Mouse (Mus musculus) thymus, adult 2 months (tissue): ENCODE results near the gene Ints3. TPM values are rescaled to one million over a fixed set of nuclear protein-coding genes. Genes with fewer than 3 reads are reported as not detected.
"Not testable (repeated sequence)": the region's sequence is repeated elsewhere in the genome, so short reads cannot be mapped to it uniquely, and the experiment has no call there.

ENCODE experiments used
- DNase-seq: peaks from one replicate; pipeline ENCODE4 v3.0.0; 2021
- H3K27ac ChIP-seq: fragments of 200-500 bp; 2 replicates; pipeline ENCODE4 v1.5.1; 2012; ENCODE audit warnings: low read length, control low read depth; ENCODE audit not compliant: control insufficient read depth, insufficient read depth
- H3K27me3 ChIP-seq: fragments of 200-500 bp; 2 replicates; pipeline ENCODE4 v1.6.1; 2012; ENCODE audit warnings: mild to moderate bottlenecking, low read length, moderate library complexity, mixed read lengths; ENCODE audit not compliant: control insufficient read depth, insufficient read depth
- H3K36me3 ChIP-seq: fragments of 200-500 bp; 2 replicates; pipeline ENCODE4 v1.6.1; 2012; ENCODE audit warnings: mild to moderate bottlenecking, low read length, moderate library complexity; ENCODE audit not compliant: control insufficient read depth, insufficient read depth
- H3K4me1 ChIP-seq: fragments of 200-500 bp; replicated peaks from 2 replicates; pipeline ENCODE4 v1.6.1; 2012; ENCODE audit warnings: low read length; ENCODE audit not compliant: control insufficient read depth, insufficient read depth
- H3K4me3 ChIP-seq: fragments of 200-500 bp; 2 replicates; pipeline ENCODE4 v1.5.1; 2012; ENCODE audit warnings: mild to moderate bottlenecking, low read length, control low read depth, moderate library complexity; ENCODE audit not compliant: control insufficient read depth, insufficient read depth
- CTCF ChIP-seq: fragments of 200-500 bp; IDR thresholded peaks from 2 replicates; pipeline ENCODE4 v1.5.1; 2012; ENCODE audit warnings: mild to moderate bottlenecking, control low read depth, low read length, moderate library complexity, borderline replicate concordance; ENCODE audit not compliant: control insufficient read depth, poor library complexity, insufficient read depth; ENCODE audit errors: extremely low read depth
- POLR2A ChIP-seq: fragments of 200-500 bp; IDR thresholded peaks from 2 replicates; pipeline ENCODE4 v1.6.1; 2012; ENCODE audit warnings: mild to moderate bottlenecking, low read length, control low read depth, moderate library complexity; ENCODE audit not compliant: control insufficient read depth, poor library complexity, insufficient read depth; ENCODE audit errors: extremely low read depth
- WGBS: fragments of 180-500 bp; shearing (Covaris S2); methylation state at CpG from one replicate; pipeline ENCODE4 v1.1.7; 2018; 5-methylcytosine and 5-hydroxymethylcytosine counted together
- polyA plus RNA-seq: library from polyadenylated mRNA; depleted of rRNA; stranded (reverse); fragments of >200 nt; gene quantifications from 2 replicates; pipeline ENCODE4 v1.2.3, GENCODE M21; 2012; rRNA removed

Ints3 gene
- polyA plus RNA-seq, 1 experiment = 46.2 TPM

DNA sequence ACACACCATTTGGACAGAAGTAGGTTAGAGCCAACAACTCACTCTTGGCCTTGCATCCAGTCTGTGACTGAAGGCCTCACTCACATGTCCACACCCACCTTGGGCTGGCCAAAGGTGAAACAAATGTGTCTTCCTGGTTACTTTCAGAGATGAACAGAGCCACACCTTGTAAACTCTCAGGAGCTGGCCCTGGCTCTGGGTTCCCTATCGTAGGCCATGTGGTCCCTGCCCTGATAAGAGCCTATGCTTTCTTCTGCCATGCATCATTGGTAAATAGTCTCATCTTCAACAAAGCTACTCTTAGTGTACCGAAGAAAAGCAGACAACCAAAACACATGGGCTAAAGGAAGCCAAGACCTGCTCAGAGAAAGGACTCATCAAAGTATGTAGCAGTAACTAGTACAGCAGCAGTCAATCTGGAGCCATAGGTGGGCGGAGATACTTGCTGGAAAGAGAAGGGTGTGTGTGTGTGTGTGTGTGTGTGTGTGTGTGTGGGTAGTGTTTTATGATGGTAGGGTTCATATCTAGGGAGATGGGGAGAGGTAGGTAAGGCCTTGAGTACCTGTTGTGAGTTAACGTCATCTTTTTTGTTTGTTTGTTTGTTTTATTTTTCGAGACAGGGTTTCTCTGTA, 66.3 kb downstream of the Ints3 start:
- whole genome bisulfite sequencing = 93% methylated on average over 5 of the region's 5 CpGs
- Histone ChIP-seq H3K27me3 (no peaks in the 10 kb centered on the region), H3K27ac (no peak overlapping the region), H3K4me3 (no peak overlapping the region), H3K36me3 (no peaks in the 10 kb centered on the region), H3K4me1 (no peaks in the 10 kb centered on the region)
- TF ChIP-seq CTCF (no peak), POLR2A (no peak)
- no peak for DNase-seq

DNA sequence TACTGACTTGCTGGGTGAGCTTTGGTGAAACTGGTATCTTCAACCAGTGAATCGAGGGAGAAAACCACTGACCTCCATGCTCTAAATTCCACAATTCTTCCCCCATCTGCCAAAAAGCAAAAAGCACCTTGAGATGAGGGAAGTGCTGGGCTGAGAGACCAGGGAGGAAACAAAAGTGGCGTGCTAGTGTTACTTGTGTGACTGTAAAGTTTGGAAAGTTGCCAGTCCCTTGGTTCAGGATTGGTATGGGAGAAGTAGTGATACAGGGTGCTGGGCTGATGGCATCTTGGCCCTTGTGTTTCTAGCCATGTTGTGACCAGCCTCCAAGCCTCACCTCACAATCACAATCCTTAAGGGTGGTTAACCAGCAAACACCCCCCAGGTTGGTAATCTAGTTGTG, 71.1 kb downstream of the Ints3 start:
- H3K36me3 ChIP-seq = peaks cover 25% of the 10 kb centered on the region
- H3K27me3 ChIP-seq = no peaks in the 10 kb centered on the region
- TF ChIP-seq CTCF = no peak
- no peak for TF ChIP-seq POLR2A
- no peak overlapping the region for H3K27ac ChIP-seq
- no peak for DNase-seq
- H3K4me3 ChIP-seq = no peak overlapping the region
- WGBS = 76% methylated on average over 2 of the region's 2 CpGs
- H3K4me1 ChIP-seq = no peaks in the 10 kb centered on the region

DNA sequence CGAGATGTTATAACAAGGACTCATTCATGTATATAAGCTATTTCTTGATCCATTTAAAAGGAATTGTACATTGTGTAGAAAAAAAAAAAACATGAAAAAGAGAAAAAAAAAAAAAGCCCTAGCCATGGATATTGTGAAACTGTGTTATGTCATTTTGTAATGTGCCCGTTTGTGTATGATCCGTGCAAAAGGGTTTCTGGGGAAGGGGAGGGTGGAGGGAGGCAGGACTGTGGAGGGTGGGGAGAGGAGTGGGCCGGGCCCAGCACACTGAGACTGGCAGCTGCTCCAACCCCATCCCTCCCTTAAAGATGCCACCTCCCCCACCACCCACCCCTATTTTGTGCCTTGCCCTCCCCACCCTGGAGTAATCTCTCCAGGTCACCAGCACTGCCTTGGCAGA, 71.9 kb downstream of the Ints3 start:
- 96% methylated on average over 4 of the region's 4 CpGs for WGBS
- H3K27ac ChIP-seq = no peak overlapping the region
- H3K4me3 ChIP-seq = no peak overlapping the region
- no peak for TF ChIP-seq CTCF
- TF ChIP-seq POLR2A = no peak
- no peaks in the 10 kb centered on the region for H3K4me1 ChIP-seq
- H3K36me3 ChIP-seq = peaks cover 33% of the 10 kb centered on the region
- no peaks in the 10 kb centered on the region for H3K27me3 ChIP-seq
- no peak for DNase-seq

DNA sequence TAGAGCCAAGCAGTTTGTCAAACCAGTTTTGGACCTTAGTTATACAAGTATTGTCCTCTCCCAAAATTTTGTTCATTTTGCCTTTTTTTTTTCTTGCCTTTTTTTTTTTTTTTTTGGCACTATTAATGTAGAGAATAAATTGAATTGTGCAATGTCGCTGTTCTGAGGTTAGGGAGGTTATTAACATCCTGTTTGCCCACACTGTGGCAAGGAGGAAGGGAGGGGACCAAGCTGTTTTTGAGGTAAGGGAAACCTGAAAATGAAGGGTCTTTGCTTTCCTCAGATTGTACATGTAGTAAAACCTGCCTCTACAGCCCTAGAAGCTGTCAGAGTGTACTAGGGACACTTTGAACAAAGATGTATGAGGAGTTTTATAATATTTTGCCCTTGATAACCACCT, 74.2 kb downstream of the Ints3 start:
- Histone ChIP-seq H3K27me3 (no peaks in the 10 kb centered on the region), H3K36me3 (peaks cover 56% of the 10 kb centered on the region), H3K27ac (no peak overlapping the region), H3K4me3 (no peak overlapping the region), H3K4me1 (no peaks in the 10 kb centered on the region)
- TF ChIP-seq CTCF = no peak
- DNase-seq = no peak
- WGBS = 19% methylated on average over 1 of the region's 1 CpGs

DNA sequence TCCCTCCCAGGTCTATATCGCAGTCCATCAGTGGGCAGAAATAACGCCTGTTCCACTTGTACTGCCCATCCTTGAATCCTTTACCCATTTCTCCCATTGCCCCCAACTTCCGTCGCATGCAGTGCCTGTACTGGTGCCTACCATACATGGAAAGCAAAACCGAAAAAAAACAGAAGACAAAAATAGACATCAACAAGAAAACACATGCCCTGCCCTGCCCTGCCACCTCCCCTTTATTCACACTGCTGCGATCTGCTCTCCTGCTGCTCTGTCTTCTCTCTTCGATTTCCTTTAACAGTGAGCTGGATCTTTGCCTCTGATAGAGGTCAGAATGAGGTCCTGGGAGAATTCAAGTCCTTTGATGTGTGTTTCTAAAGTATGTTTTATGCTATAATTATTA, 75.5 kb downstream of the Ints3 start:
- Histone ChIP-seq H3K4me3 (no peak overlapping the region), H3K27ac (no peak overlapping the region), H3K27me3 (no peaks in the 10 kb centered on the region), H3K36me3 (peaks cover 69% of the 10 kb centered on the region), H3K4me1 (no peaks in the 10 kb centered on the region)
- WGBS = 92% methylated on average over 7 of the region's 7 CpGs
- no peak for DNase-seq
- no peak for TF ChIP-seq POLR2A
- no peak for TF ChIP-seq CTCF

DNA sequence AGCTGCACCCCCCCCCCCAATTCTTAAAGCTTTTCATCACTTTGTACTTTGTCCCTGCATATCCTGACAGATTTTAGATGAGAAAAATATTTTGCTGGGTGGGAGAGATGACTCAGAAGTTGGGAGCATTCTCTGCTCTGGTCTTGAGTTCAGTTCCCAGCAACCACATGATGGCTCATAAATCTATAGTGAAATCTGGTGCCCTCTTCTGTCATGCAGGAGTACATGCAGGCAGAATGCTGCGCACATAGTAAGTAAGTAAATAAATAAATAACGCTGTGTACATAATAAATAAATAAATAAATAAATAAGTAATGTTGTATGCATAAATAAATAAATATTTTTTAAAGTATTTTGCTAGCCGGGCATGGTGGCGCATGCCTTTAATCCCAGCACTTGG, 85.6 kb downstream of the Ints3 start:
- Histone ChIP-seq H3K27me3 (no peaks in the 10 kb centered on the region), H3K27ac (no peak overlapping the region), H3K4me3 (no peak overlapping the region), H3K4me1 (no peaks in the 10 kb centered on the region), H3K36me3 (peaks cover 61% of the 10 kb centered on the region)
- WGBS = 99% methylated on average over 4 of the region's 4 CpGs
- no peak for DNase-seq
- TF ChIP-seq CTCF (no peak), POLR2A (no peak)

DNA sequence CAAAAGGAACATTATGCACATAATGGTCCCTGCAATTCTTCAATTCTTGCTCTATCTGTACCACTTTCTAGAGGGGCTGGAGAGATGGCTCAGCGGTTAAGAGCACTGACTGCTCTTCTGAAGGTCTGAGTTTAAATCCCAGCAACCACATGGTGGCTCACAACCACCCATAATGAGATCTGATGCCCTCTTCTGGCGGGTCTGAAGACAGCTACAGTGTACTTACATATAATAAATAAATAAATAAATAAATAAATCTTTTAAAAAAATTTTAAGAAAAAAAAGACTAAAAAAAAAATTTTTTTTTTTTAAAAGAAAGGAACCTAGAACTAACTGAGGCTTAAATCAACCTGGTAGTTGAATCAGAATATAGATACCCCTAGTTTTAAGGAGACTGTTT, 90.6 kb downstream of the Ints3 start:
- peak; percentile 20 for DNase-seq
- H3K27me3 ChIP-seq, H3K27ac ChIP-seq, H3K4me1 ChIP-seq, H3K4me3 ChIP-seq: not testable (repeated sequence)
- WGBS = 93% methylated on average over 2 of the region's 2 CpGs
- H3K36me3 ChIP-seq = peaks cover 33% of the 10 kb centered on the region

Other genes starting within 250 kb of the Ints3 start
- gene Rps27, start 220.0 kb downstream of the Ints3 start, polyA plus RNA-seq = 1,542 and 2,177 TPM in 2 replicates
- 1.4 and 1.5 TPM in 2 replicates for gene Rab13, start 219.9 kb downstream of the Ints3 start, polyA plus RNA-seq
- 84.4 and 91.7 TPM in 2 replicates for gene Jtb, start 202.0 kb downstream of the Ints3 start, polyA plus RNA-seq
- gene Creb3l4, start 190.1 kb downstream of the Ints3 start, polyA plus RNA-seq = 0.94 and 1.3 TPM in 2 replicates
- gene Slc39a1, start 185.4 kb downstream of the Ints3 start, polyA plus RNA-seq = 68.5 and 69.2 TPM in 2 replicates
- gene Crtc2, start 179.5 kb downstream of the Ints3 start, polyA plus RNA-seq = 151 and 161 TPM in 2 replicates
- gene Dennd4b, start 168.4 kb downstream of the Ints3 start, polyA plus RNA-seq = 163 and 182 TPM in 2 replicates
- gene Gatad2b, start 140.4 kb downstream of the Ints3 start, polyA plus RNA-seq = 69.8 and 77.6 TPM in 2 replicates
- gene Slc27a3, start 43.7 kb downstream of the Ints3 start, polyA plus RNA-seq = 15.0 and 21.2 TPM in 2 replicates
- gene Npr1, start 32.2 kb upstream of the Ints3 start, polyA plus RNA-seq = 9.2 and 11.4 TPM in 2 replicates
- 50.1 and 50.8 TPM in 2 replicates for gene Ilf2, start 42.5 kb upstream of the Ints3 start, polyA plus RNA-seq
- gene Snapin, start 57.4 kb upstream of the Ints3 start, polyA plus RNA-seq = 20.8 and 27.8 TPM in 2 replicates
- gene Chtop, start 75.9 kb upstream of the Ints3 start, polyA plus RNA-seq = 91.0 and 94.5 TPM in 2 replicates
- gene S100a1, start 80.8 kb upstream of the Ints3 start, polyA plus RNA-seq = 54.7 and 122 TPM in 2 replicates
- 59.1 and 83.0 TPM in 2 replicates for gene S100a13, start 80.8 kb upstream of the Ints3 start, polyA plus RNA-seq
- 8.7 and 11.3 TPM in 2 replicates for gene S100a14, start 93.2 kb upstream of the Ints3 start, polyA plus RNA-seq
- gene S100a16, start 103.6 kb upstream of the Ints3 start, polyA plus RNA-seq = 45.4 and 69.6 TPM in 2 replicates
- gene S100a3, start 127.0 kb upstream of the Ints3 start, polyA plus RNA-seq = 7.4 and 14.0 TPM in 2 replicates
- gene S100a2, start 156.6 kb upstream of the Ints3 start, polyA plus RNA-seq = not detected in 2 replicates
- gene Gm42674, start 168.3 kb upstream of the Ints3 start, polyA plus RNA-seq = not detected in 2 replicates
- 31.0 and 51.8 TPM in 2 replicates for gene S100a4, start 170.1 kb upstream of the Ints3 start, polyA plus RNA-seq
- not detected in 2 replicates for gene S100a5, start 174.9 kb upstream of the Ints3 start, polyA plus RNA-seq
- gene S100a6, start 179.3 kb upstream of the Ints3 start, polyA plus RNA-seq = 62.7 and 96.8 TPM in 2 replicates
- 0.32 and 0.42 TPM in 2 replicates for gene S100a7a, start 220.4 kb upstream of the Ints3 start, polyA plus RNA-seq
- 13.3 and 13.8 TPM in 2 replicates for gene S100a8, start 235.4 kb upstream of the Ints3 start, polyA plus RNA-seq